Mouse (Mus musculus) liver, postnatal 0 days (tissue): ENCODE measurements around the gene Cd80. TPM values are rescaled to one million over a fixed set of nuclear protein-coding genes. Genes with fewer than 3 reads are reported as not detected.
A peak's percentile ranks its signal among the peaks of the same experiment; 100 is the strongest.
"Not testable (repeated sequence)": the region's sequence is repeated elsewhere in the genome, so short reads cannot be mapped to it uniquely, and the experiment has no call there.

Experiments
- ATAC-seq: fragments of 200-750 bp; cut with Nextera tagmentation; 2 replicates; pipeline ENCODE4 v1.8.0; 2017; ENCODE audit warnings: mild to moderate bottlenecking, moderate library complexity
- DNase-seq: peaks from one replicate; pipeline ENCODE4 v3.0.0-alpha.2; 2016
- H3K27ac ChIP-seq: fragments of 300-500 bp; sonication (generic); 2 replicates; pipeline ENCODE4 v1.5.1; 2014; ENCODE audit warnings: antibody characterized with exemption, moderate library complexity, mild to moderate bottlenecking, low read depth
- H3K27me3 ChIP-seq: fragments of 300-500 bp; sonication (generic); 2 replicates; pipeline ENCODE4 v1.6.1; 2014; ENCODE audit warnings: low read length, control low read depth, mixed read lengths; ENCODE audit not compliant: insufficient read depth
- H3K36me3 ChIP-seq: fragments of 300-500 bp; sonication (generic); replicated peaks from 2 replicates; pipeline ENCODE4 v1.6.1; 2014; ENCODE audit warnings: mild to moderate bottlenecking, control low read depth, low read length, moderate library complexity, mixed read lengths; ENCODE audit not compliant: insufficient read depth
- H3K4me1 ChIP-seq: fragments of 300-500 bp; sonication (generic); 2 replicates; pipeline ENCODE4 v1.6.1; 2014; ENCODE audit warnings: antibody characterized with exemption, mild to moderate bottlenecking, control low read depth; ENCODE audit not compliant: insufficient read depth
- H3K4me2 ChIP-seq: fragments of 300-500 bp; sonication (generic); 2 replicates; pipeline ENCODE4 v1.6.1; 2014; ENCODE audit warnings: low read depth, mild to moderate bottlenecking, low read length, moderate library complexity, mixed read lengths
- H3K4me3 ChIP-seq: fragments of 300-500 bp; sonication (generic); 2 replicates; pipeline ENCODE4 v1.5.1; 2014; ENCODE audit warnings: low read depth, low read length
- H3K9ac ChIP-seq: fragments of 300-500 bp; sonication (generic); replicated peaks from 2 replicates; pipeline ENCODE4 v1.6.1; 2014; ENCODE audit warnings: mild to moderate bottlenecking, moderate library complexity
- H3K9me3 ChIP-seq: fragments of 300-500 bp; sonication (generic); 2 replicates; pipeline ENCODE4 v1.6.1; 2016; ENCODE audit warnings: mild to moderate bottlenecking, control low read depth, low read length, mixed read lengths
- CTCF ChIP-seq: sonication (generic); IDR thresholded peaks from 2 replicates; pipeline ENCODE4 v1.5.1; 2016; ENCODE audit warnings: antibody characterized with exemption, low read depth
- EP300 ChIP-seq: IDR thresholded peaks from 2 replicates; pipeline ENCODE4 v1.6.1; 2016; ENCODE audit warnings: antibody characterized with exemption, low read depth, mild to moderate bottlenecking
- WGBS: fragments of 180-500 bp; shearing (Covaris S2); extraction: QIAGEN DNeasy Blood & Tissue Kit; methylation state at CpG from one replicate; pipeline ENCODE4 v1.1.7; 2014; ENCODE audit not compliant: insufficient replicate concordance; 5-methylcytosine and 5-hydroxymethylcytosine counted together
- polyA plus RNA-seq: library from polyadenylated mRNA; unstranded; fragments of >200 nt; fragmentation: Nextera tagmentation; extraction: Ambion mirVana; gene quantifications from 2 replicates; pipeline ENCODE4 v1.2.1, GENCODE M21; 2015

The Cd80 gene
- polyA plus RNA-seq, 1 experiment from 2014 or later: 0.15 TPM

DNA sequence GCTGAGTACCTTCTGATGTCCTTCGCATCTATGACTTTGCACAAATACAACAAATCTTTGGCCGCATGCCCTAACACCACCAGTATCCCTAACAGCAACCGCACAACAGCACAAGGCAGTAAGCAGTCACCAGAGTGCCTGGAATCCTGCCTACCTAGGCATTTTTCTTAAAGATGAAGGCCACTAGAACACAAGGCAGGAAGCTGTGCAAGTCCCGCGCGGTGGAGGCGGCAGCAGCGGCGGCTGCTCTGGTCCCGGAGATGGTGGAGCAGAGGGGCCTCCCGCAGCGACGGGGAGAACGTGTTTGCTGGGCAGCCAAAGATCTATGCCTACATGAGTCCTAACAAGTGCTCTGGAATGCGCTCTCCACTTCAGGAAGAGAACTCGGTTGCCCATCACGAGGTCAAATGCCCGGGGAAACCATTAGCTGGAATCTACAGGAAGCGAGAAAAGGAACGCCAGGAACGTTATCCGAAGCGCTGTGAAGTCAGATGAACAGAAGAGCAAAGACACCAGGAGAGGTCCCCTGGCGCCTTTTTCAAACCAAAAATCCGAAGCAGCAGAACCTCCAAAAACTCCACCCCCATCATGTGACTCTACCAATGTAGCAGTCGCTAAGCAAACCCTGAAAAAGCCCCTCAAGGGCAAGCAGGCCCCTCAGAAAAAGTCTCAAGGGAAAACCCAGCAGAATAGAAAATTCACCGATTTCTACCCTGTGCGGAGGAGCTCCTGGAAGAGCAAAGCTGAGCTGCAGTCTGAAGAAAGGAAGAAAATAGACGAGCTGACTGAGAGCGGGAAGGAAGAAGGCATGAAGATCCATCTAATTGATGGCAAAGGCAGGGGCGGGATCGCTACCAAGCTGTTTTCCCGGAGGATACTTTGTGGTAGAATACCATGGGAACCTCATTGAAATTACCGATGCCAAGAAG, 21.2 kb downstream of the Cd80 start:
- Histone ChIP-seq H3K4me3 (peak overlapping the region; percentile 50), H3K36me3 (no peaks in the 10 kb centered on the region), H3K27me3 (no peaks in the 10 kb centered on the region), H3K9ac (peak overlapping the region; percentile 53), H3K4me1 (peaks cover 16% of the 10 kb centered on the region), H3K9me3 (no peaks in the 10 kb centered on the region), H3K27ac (peak overlapping the region; percentile 46; the same call in 1 of the 2 replicates), H3K4me2 (peak overlapping the region; percentile 88)
- 9% methylated on average over 34 of the region's 34 CpGs for WGBS
- peak; percentile 52 for DNase-seq
- ATAC-seq: peak; percentile 45
- TF ChIP-seq CTCF: no peak
- TF ChIP-seq EP300: no peak

DNA sequence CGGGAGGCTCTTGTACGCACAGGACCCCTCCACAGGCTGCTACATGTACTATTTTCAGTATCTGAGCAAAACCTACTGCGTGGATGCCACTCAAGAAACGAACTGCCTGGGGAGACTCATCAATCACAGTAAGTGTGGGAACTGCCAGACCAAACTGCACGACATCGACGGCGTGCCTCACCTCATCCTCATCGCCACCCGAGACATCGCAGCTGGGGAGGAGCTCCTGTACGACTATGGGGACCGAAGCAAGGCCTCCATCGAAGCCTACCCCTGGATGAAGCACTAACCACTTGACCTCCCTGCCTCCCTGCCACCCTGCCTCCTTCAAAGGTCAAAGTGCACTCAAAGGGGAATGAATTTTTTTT, 21.9 kb downstream of the Cd80 start:
- not testable (repeated sequence) for H3K36me3 ChIP-seq, ATAC-seq, H3K27me3 ChIP-seq, H3K9me3 ChIP-seq, H3K9ac ChIP-seq, DNase-seq, H3K27ac ChIP-seq
- 53% methylated on average over 14 of the region's 14 CpGs for WGBS
- Histone ChIP-seq H3K4me1 (peaks cover 16% of the 10 kb centered on the region), H3K4me2 (peak overlapping the region; percentile 88), H3K4me3 (peak overlapping the region; percentile 50)

DNA sequence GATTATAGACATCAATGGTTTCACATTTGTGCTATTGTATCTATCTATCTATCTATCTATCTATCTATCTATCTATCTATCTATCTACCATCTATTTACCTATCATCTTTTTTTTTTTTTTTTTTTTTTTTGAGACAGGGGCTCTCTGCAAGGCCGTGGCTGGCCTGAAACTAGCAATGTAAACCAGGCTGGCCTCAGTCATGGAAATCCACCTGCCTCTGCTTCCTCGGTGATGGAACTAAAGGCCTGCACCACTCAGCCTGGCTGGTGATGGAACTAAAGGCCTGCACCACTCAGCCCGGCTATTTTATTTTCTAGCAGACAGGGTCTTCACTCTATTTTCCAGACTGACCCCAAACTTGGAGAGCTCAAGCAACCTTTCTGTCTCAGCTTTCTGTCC, 22.9 kb downstream of the Cd80 start:
- 86% methylated on average over 3 of the region's 3 CpGs for WGBS
- DNase-seq (no peak), ATAC-seq (no peak)
- H3K27ac ChIP-seq: no peak overlapping the region
- no peak overlapping the region for H3K4me3 ChIP-seq
- no peaks in the 10 kb centered on the region for H3K9me3 ChIP-seq
- H3K27me3 ChIP-seq: 0 out of 2 replicates have a peak, but pooled peaks cover 1% of the 10 kb centered on the region
- H3K4me1 ChIP-seq: peaks cover 19% of the 10 kb centered on the region
- H3K9ac ChIP-seq: no peak overlapping the region
- H3K4me2 ChIP-seq: no peak overlapping the region
- no peaks in the 10 kb centered on the region for H3K36me3 ChIP-seq
- TF ChIP-seq EP300 (no peak), CTCF (no peak)

GRCm38 (mm10) chr16:38481327-38481726, 26.0 kb downstream of the Cd80 start:
- no peak for DNase-seq
- Histone ChIP-seq H3K4me2 (no peak overlapping the region), H3K27ac (no peak overlapping the region), H3K9ac (no peak overlapping the region), H3K27me3 (peaks cover 9% of the 10 kb centered on the region; the same call in 1 of the 2 replicates), H3K36me3 (no peaks in the 10 kb centered on the region), H3K9me3 (no peaks in the 10 kb centered on the region), H3K4me1 (peaks cover 17% of the 10 kb centered on the region), H3K4me3 (no peak overlapping the region)
- no peak for ATAC-seq
- peak; percentile 74 for TF ChIP-seq EP300
- no peak for TF ChIP-seq CTCF
- WGBS: 41% methylated on average over 4 of the region's 4 CpGs

GRCm38 (mm10) chr16:38482780-38483562, 27.6 kb downstream of the Cd80 start:
- 21% methylated on average over 32 of the region's 32 CpGs for WGBS
- Histone ChIP-seq H3K9me3 (no peaks in the 10 kb centered on the region), H3K4me1 (peaks cover 10% of the 10 kb centered on the region; the same call in 1 of the 2 replicates), H3K27me3 (peaks cover 9% of the 10 kb centered on the region; the same call in 1 of the 2 replicates), H3K27ac (no peak overlapping the region), H3K9ac (no peak overlapping the region; the same call in 1 of the 2 replicates), H3K4me3 (peak overlapping the region; percentile 42), H3K36me3 (no peaks in the 10 kb centered on the region), H3K4me2 (peak overlapping the region; percentile 67)
- DNase-seq (peak; percentile 53), ATAC-seq (peak; percentile 17; the same call in 1 of the 2 replicates)
- TF ChIP-seq CTCF (peak; percentile 71), EP300 (no peak)
